Mouse (Mus musculus) heart, postnatal 0 days (tissue): Measurements from ENCODE around the gene Polk. TPM values are rescaled to one million over a fixed set of nuclear protein-coding genes. Genes with fewer than 3 reads are reported as not detected.

ENCODE experiments used
- ATAC-seq: fragments of 200-750 bp; cut with Nextera tagmentation; 2 replicates; pipeline ENCODE4 v1.8.0; 2017; ENCODE audit warnings: low read depth, moderate number of reproducible peaks, moderate library complexity; ENCODE audit not compliant: insufficient read depth
- DNase-seq: peaks from one replicate; pipeline ENCODE4 v3.0.0-alpha.2; 2016; ENCODE audit warnings: low spot score
- H3K27ac ChIP-seq: fragments of 300-500 bp; sonication (generic); 2 replicates; pipeline ENCODE4 v1.5.1; 2014; ENCODE audit warnings: low read depth, mild to moderate bottlenecking
- H3K27me3 ChIP-seq: fragments of 300-500 bp; sonication (generic); 2 replicates; pipeline ENCODE4 v1.6.1; 2014; ENCODE audit warnings: low read length, mixed read lengths; ENCODE audit not compliant: control insufficient read depth, insufficient read depth
- H3K36me3 ChIP-seq: fragments of 300-500 bp; sonication (generic); replicated peaks from 2 replicates; pipeline ENCODE4 v1.6.1; 2014; ENCODE audit warnings: low read length, mixed read lengths; ENCODE audit not compliant: control insufficient read depth, insufficient read depth
- H3K4me1 ChIP-seq: fragments of 300-500 bp; sonication (generic); 2 replicates; pipeline ENCODE4 v1.6.1; 2014; ENCODE audit warnings: antibody characterized with exemption; ENCODE audit not compliant: control insufficient read depth, insufficient read depth
- H3K4me2 ChIP-seq: fragments of 300-500 bp; sonication (generic); 2 replicates; pipeline ENCODE4 v1.6.1; 2014; ENCODE audit warnings: low read depth, mild to moderate bottlenecking, low read length, moderate library complexity
- H3K4me3 ChIP-seq: fragments of 300-500 bp; sonication (generic); 2 replicates; pipeline ENCODE4 v1.5.1; 2014; ENCODE audit warnings: low read depth, low read length
- H3K9ac ChIP-seq: fragments of 300-500 bp; sonication (generic); replicated peaks from 2 replicates; pipeline ENCODE4 v1.6.1; 2014; ENCODE audit warnings: low read depth, low read length, mixed read lengths
- H3K9me3 ChIP-seq: fragments of 300-500 bp; sonication (generic); replicated peaks from 2 replicates; pipeline ENCODE4 v1.6.1; 2016; ENCODE audit warnings: low read length; ENCODE audit not compliant: control insufficient read depth
- CTCF ChIP-seq: IDR thresholded peaks from 2 replicates; pipeline ENCODE4 v1.5.1; 2016; ENCODE audit warnings: antibody characterized with exemption, control low read depth, low read depth
- EP300 ChIP-seq: IDR thresholded peaks from 2 replicates; pipeline ENCODE4 v1.6.1; 2016; ENCODE audit warnings: antibody characterized with exemption, low read depth
- WGBS: fragments of 180-500 bp; shearing (Covaris S2); extraction: QIAGEN DNeasy Blood & Tissue Kit; methylation state at CpG from one replicate; pipeline ENCODE4 v1.1.7; 2014; 5-methylcytosine and 5-hydroxymethylcytosine counted together
- polyA plus RNA-seq: library from polyadenylated mRNA; unstranded; fragments of >200 nt; fragmentation: Nextera tagmentation; extraction: Ambion mirVana; gene quantifications from 2 replicates; pipeline ENCODE4 v1.2.1, GENCODE M21; 2015
- total RNA-seq: library from RNA; depleted of rRNA; stranded (reverse); fragments of >200 nt; gene quantifications from 2 replicates; pipeline ENCODE4 v1.2.3, GENCODE M21; 2014; ENCODE audit warnings: low replicate concordance

The Polk gene
- total and polyA plus RNA-seq, 2 experiments from 2014 or later: 2.8 to 6.5 TPM

DNA sequence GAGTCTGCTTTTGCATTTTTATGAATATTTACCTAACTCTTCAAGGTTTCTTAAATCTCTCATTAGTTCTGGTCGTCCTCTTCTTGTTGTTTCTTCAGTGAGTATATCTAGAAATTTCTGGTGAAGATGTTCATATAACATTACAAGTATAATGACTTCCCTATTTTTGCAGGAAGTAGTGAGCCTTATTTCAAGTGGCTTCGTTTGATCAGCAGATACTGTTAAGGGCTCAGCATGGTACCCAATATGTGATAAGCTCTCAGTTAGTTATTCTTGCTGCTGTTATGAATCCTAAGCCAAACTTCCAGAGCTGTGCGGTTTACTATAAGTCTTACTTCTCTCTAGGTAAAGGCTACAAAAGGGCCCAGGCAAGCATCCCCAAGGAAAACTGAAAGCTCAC lies 12.8 kb downstream of the Polk start:
- Histone ChIP-seq H3K4me3 (no peak overlapping the region), H3K36me3 (0 out of 2 replicates have a peak, but pooled peaks cover 5% of the 10 kb centered on the region), H3K27me3 (no peaks in the 10 kb centered on the region), H3K9ac (no peak overlapping the region), H3K27ac (no peak overlapping the region), H3K4me2 (no peak overlapping the region), H3K9me3 (peaks cover 3% of the 10 kb centered on the region; the same call in 1 of the 2 replicates), H3K4me1 (no peaks in the 10 kb centered on the region)
- DNase-seq (no peak), ATAC-seq (no peak)
- no peak for TF ChIP-seq EP300
- TF ChIP-seq CTCF: no peak
- 88% methylated on average over 3 of the region's 3 CpGs for WGBS

DNA sequence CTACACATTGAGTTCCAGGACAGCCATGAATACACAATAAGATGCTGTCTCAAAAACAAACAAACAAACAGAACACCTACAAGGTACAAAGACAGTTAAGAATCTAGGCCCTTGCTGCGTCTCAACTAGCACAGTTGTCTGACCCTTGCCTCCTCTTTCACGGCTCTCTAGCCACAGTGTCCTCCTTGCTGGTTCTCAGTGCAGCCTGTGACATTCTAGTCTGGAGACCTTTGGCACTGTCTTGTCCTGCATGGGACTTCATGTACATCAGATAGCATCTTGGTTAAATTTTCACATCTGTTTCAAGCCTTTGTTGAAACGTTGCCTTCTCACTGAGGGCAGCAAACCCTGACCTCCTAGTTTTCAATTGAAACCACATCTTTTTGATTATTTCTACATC lies 13.6 kb downstream of the Polk start:
- TF ChIP-seq CTCF (no peak), EP300 (no peak)
- DNase-seq: no peak
- Histone ChIP-seq H3K4me3 (no peak overlapping the region), H3K9me3 (peaks cover 3% of the 10 kb centered on the region; the same call in 1 of the 2 replicates), H3K27me3 (no peaks in the 10 kb centered on the region), H3K4me2 (no peak overlapping the region), H3K36me3 (0 out of 2 replicates have a peak, but pooled peaks cover 5% of the 10 kb centered on the region), H3K4me1 (no peaks in the 10 kb centered on the region), H3K27ac (no peak overlapping the region), H3K9ac (no peak overlapping the region)
- 91% methylated on average over 3 of the region's 3 CpGs for WGBS
- no peak for ATAC-seq

DNA sequence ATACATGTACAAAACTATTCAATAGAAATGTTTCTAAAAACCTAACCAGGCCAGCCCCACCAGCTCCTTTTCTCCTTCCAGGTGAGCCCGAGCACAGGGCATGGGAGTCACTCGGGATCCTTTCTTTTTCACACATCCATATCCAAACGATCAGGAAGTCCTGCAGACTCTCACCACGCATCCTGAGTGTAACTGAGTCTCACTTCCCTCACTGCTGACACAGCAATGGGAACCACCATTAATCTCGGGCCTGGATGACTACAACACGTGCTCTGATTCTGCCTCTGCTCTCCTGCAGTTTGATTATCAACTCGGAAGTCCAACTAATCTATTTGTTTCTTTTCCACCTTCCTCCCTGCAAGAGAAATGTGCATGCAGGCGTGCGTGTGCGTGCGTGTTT lies 14.5 kb downstream of the Polk start:
- no peak overlapping the region for H3K9ac ChIP-seq
- H3K27ac ChIP-seq: no peak overlapping the region
- H3K9me3 ChIP-seq: peaks cover 3% of the 10 kb centered on the region; the same call in 1 of the 2 replicates
- 0 out of 2 replicates have a peak, but pooled peaks cover 5% of the 10 kb centered on the region for H3K36me3 ChIP-seq
- H3K4me1 ChIP-seq: no peaks in the 10 kb centered on the region
- DNase-seq: no peak
- no peak for ATAC-seq
- no peak overlapping the region for H3K4me2 ChIP-seq
- H3K27me3 ChIP-seq: no peaks in the 10 kb centered on the region
- TF ChIP-seq EP300 (no peak), CTCF (no peak)
- WGBS: 79% methylated on average over 11 of the region's 11 CpGs
- no peak overlapping the region for H3K4me3 ChIP-seq

DNA sequence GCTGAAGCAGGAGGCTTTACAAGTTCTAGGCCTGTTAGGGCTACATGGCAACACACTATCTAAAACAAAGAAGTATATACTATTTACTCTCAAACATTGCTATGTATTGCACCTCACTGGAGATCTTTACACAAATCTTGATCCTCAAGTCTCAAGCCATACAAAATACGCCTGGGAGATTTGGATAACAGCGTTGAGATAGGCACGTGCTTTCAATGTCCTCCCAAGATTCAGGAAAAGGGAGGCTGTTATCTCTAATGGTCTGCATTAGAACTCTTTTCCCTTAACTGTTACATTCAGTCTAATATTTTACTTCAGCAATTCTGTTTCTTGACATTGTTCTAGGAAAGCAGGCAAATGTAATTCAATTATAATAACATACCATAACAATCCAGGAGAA lies 15.4 kb downstream of the Polk start:
- TF ChIP-seq CTCF: no peak
- TF ChIP-seq EP300: no peak
- Histone ChIP-seq H3K27ac (no peak overlapping the region), H3K9ac (no peak overlapping the region), H3K4me2 (no peak overlapping the region), H3K36me3 (0 out of 2 replicates have a peak, but pooled peaks cover 5% of the 10 kb centered on the region), H3K27me3 (no peaks in the 10 kb centered on the region), H3K4me3 (no peak overlapping the region), H3K4me1 (no peaks in the 10 kb centered on the region), H3K9me3 (peaks cover 3% of the 10 kb centered on the region; the same call in 1 of the 2 replicates)
- 79% methylated on average over 3 of the region's 3 CpGs for WGBS
- DNase-seq (no peak), ATAC-seq (no peak)

DNA sequence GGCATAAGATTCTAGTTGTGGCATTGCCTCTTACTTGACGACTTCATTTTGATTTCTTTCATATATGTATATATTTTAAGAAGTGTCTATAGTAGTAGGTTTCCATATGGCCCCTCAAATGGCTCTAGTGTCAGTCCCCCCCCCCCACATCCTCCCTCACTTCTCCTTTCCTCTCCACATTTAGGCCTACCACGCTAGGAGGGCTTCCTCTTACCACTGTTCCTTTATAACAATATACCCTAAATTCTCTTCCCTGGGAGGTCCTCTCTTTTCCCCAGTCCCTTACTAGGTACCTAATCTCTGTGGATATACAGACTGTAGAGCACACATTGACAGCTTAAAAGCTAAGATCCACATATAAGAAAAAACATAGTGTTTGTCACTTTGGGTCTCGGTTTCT lies 21.1 kb downstream of the Polk start:
- Histone ChIP-seq H3K36me3 (no peaks in the 10 kb centered on the region), H3K9me3 (no peaks in the 10 kb centered on the region), H3K4me1 (no peaks in the 10 kb centered on the region), H3K4me2 (no peak overlapping the region), H3K27me3 (no peaks in the 10 kb centered on the region), H3K27ac (no peak overlapping the region), H3K4me3 (no peak overlapping the region), H3K9ac (no peak overlapping the region)
- TF ChIP-seq EP300 (no peak), CTCF (no peak)
- WGBS: 87% methylated on average over 3 of the region's 3 CpGs
- ATAC-seq: no peak
- DNase-seq: no peak

DNA sequence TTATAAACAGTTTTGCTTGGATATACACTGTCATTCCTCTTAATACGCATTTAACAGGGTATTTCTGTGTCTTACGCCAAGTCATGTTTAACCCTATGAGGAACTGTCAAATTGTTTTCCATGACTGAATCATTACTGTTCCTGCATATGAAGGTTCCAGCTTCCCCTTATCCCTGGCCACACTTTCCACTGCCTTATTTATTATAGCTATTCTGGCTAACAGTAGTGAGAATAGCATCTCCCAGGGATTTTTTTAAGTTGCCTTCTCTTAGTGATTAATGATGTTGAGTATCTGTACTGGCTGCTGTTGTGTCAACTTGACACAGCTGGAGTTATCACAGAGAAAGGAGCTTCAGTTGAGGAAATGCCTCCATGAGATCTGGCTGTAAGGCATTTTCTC lies 25.0 kb downstream of the Polk start:
- WGBS: 88% methylated on average over 2 of the region's 2 CpGs
- ATAC-seq: no peak
- no peak overlapping the region for H3K9ac ChIP-seq

More for the DNA sequence above, 25.0 kb downstream of the Polk start:
- Histone ChIP-seq H3K4me1 (no peaks in the 10 kb centered on the region), H3K9me3 (no peaks in the 10 kb centered on the region), H3K4me3 (no peak overlapping the region), H3K4me2 (no peak overlapping the region), H3K27me3 (no peaks in the 10 kb centered on the region), H3K27ac (no peak overlapping the region), H3K36me3 (no peaks in the 10 kb centered on the region)
- no peak for DNase-seq
- TF ChIP-seq CTCF (no peak), EP300 (no peak)
